Mouse (Mus musculus): ENCODE measurements around the gene Lrsam1. TPM values are rescaled to one million over a fixed set of nuclear protein-coding genes. Genes with fewer than 3 reads are reported as not detected.

The Lrsam1 gene
- total RNA-seq, 2 experiments from 2014 or later = 20.0 to 22.0 TPM

DNA sequence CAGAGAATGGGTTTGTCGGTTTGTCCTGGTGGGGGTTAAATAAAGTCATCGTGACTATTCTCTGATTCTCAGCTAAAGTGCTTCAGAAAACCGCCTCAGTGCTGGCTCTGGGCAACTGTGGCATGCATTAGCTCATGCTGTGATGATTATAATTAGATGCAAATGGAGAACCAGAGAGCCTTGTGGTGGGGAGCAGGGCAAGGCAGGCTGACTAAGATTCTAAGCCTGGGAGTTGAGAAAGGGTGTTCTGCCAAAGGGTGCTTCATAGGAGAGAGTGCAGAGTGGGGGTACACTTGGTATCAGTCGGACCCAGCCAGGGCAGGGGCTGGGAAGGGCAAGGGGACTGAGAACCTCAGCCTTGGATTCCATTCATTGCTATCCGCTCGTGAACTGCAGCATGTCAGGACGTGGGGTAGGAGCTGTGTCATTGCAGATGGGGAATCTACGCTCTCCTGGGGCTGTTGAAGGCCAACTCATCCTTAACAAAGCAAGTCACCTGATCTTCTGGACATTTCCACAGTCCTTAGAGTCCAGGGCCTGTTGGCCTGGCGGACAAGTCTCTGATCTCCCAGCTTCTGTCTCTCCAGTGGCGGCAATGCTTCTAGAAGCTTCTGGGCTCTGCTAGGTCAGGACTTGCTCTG, 64.8 kb downstream of the Lrsam1 start:
- DNase-seq (ENCODE audit: low spot score in 2 of 2) = no peak

DNA sequence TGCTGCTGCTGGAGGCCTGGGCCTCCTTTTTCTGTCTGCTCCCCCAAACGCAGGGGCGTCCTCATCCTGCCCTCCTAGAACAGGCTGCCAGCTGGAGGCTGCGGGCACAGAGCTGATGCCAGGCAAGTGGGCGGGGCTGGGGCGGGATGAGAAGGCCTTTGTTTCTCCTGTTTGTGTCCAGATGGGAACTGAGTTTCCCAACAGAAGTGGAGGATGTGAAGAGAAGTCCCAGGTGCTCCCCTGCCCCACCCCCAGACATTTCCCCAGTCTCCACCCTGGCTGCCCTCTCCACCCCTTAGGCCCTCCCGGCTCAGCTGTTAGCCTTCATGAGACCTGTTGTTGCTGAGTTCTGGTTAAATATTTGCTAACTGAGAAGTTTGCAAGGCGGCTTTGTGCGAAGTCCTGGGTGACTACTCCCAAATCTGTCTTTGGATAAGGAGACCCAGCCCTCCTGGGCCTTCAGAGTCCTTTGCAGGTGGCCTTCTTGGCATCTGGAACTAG, 65.8 kb downstream of the Lrsam1 start:
- no peak for DNase-seq (ENCODE audit: low spot score in 2 of 2)

DNA sequence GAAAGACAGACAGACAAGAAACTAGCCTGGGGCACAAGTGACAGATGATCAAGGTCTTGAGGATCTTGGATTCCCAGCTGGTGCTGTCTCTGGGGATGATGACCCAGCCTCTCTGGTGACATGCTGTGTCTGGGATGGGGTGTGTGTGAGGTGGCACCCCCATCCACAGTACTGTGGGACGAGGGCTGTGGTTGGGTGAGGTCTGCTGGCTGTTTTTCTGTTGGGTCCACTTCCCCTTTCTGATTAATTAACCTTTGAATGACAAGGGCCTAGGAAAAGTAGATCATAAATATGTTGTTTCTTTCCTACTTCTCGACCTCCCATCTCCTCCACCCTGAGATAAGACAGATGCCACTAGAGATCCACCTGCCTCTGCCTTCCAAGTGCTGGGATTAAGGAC, 67.3 kb downstream of the Lrsam1 start:
- no peak for DNase-seq (ENCODE audit: low spot score in 2 of 2)

DNA sequence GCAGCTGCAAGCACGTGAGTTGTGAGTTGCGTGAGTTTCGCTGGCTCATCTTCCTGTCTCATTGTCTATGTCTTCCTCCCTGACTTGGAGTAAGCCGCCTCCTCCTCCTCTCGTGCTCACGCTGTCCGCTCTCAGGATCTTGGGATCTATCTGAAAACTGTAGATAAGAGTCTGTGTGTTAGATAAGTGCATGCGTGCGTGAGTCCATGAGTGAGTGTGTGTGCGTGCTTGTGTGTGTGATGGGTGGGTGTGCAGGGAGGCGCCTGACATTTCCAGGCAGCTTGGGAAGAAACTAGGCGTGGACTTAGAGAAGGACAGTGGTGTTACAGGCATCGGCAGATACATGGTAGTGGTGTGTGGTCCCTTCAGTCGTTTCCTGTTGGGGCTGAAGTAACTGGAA, 68.9 kb downstream of the Lrsam1 start:
- DNase-seq (ENCODE audit: low spot score in 2 of 2) = no peak

DNA sequence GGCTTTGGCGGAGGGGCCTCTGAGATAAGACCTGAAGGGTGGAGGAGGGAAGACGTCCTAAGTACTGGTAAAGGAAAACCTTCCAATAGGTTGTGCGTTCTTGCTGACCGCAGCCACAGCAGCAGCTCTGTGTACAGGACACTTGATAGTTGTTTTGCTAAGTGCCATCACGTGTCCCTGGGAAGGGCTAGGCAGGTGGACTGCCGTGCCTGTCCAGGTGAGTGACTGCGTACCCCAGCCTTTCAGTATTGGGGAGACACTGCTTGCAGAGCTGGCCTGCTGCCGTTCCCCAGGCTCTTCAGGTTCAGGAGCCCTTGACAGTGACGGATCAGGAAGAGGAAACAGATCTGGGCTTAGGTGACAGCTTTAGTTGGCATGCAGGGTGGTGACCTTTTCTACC, 70.1 kb downstream of the Lrsam1 start:
- no peak for DNase-seq (ENCODE audit: low spot score in 2 of 2)

DNA sequence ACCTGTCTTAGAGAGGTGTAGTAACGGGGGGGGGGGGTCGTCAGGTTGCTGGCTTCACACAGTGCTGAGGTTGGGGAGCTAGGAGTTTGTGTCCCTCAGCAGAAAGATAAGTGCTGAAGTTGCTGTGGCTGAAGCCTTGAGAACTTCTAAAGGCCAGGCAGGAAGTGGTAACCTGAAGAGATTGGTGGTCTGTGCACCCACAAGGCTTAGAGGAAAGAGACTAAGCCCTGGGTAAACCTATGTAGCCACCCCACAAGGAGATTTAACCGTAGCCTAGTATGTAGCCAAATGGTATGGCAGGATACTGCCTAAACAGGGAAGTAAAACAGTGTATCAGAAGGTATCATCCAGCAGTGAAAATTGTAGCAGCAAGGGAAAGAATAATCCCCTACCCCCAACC, 71.1 kb downstream of the Lrsam1 start:
- DNase-seq (ENCODE audit: low spot score in 2 of 2) = no peak

DNA sequence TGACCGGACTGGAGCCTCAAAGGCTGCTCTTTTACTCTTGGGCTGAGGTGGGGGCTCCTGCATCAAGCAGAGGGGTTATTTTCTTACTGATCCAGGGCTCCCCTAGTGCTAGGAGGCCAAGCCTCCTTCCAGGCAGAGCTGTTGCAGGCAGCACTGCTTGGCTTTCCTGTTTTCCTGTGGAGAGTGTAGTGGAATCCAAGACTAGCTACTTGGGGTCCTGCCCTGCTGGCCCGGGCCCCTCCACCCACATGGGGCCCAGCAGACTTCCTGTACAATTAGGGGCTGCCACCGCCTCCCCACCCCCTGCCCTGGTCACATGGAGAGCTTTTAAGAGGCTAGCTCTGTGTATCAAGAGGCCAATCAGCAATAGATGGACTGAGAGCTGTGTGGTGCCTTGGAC, 72.9 kb downstream of the Lrsam1 start:
- DNase-seq (ENCODE audit: low spot score in 2 of 2) = no peak

DNA sequence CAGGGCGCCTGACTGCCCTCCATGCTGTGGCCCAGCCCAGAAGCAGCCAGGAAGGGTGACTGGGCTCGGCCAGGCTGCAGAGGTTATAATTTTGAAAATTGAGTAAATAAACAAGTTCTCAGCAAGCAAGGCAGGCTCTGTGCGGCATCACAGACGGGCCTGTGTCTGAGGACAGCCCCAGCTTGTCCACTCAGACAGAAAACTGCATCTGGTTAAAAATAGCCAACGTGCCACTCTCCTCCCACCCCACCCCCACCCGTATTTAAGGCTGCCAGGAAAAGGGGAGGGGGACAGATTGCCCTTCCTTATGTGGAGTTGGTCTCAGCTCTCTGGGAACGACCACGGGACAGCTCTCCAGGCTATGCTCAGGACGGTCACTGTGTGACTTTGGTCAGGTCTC, 73.4 kb downstream of the Lrsam1 start:
- no peak for DNase-seq (ENCODE audit: low spot score in 2 of 2)

DNA sequence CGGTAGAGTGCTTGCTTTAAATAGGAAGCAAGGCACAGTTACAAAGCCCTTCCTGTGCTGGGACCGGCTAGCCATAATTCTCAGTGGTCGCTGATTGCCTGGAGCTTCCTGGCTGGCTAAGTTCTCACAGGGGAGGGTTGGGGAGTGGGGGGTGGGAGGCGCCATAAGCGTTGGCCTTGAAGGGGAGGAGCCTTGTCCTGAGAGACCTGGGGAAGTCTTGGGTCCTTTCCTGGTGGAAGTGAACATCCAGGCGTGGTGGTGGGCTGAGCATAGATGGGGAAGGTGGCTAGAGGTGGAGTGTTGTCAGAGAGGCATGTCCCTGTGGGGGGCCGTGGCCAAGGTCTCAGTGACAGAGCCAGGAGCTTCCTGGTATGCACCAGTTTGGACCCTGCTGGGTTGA, 76.7 kb downstream of the Lrsam1 start:
- no peak for DNase-seq (ENCODE audit: low spot score in 2 of 2)

DNA sequence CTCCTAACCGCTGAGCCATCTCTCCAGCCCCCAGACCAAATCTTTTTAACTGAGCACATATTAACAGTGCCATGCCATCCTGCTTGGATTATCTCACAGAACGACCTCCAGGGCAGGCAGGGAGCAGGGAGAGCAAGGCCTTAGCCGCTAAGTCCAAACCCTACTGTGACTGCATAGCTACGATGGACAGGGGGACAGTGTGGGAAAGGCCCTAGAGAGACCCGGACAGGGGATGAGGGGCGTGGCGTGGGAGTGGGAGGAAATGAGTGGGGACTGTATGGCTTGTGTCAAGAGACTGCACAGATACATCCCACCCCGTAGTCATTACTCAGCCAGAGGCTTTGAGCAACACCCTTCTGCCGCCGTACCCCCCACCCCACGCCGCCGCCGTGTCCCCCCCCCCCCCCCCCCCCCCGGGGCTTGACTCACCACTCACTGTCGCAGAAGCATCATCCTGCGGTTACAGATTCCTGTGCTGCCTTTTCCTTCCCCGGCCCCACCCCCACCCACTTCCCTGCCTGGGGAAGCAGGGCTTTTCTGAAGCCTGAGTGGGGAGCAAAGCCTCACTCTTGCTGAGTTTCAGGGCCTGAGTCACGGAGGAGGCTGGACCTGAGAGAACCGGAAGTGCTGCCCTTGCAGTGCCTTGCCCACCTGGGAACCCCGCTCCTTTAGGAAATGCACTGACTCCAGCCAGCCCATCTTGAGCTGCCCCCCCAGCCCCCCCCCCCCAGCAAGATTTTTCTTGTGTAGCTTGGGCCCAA, 79.0 kb downstream of the Lrsam1 start:
- DNase-seq (ENCODE audit: low spot score in 2 of 2) = no peak

DNA sequence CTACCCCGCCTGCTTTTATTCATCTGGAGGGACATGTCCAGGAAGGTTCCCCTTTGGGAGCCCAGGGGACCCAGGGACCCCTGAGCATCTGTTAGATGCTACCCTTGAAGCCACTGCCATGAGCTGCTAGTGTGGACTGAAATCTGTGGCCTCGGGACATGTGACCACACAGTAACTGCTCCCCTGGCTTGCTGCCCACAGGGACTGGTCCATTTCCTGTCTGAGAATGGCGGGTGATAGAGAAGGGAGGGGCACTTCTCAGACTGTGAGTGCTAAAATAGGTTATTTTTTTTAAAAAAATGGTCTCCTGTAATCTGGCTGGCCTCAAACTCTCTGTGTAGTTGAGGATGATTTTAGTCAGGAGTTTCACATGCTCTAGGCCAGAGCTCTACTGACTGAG, 79.7 kb downstream of the Lrsam1 start:
- peak; percentile 53 to 73 for DNase-seq (ENCODE audit: low spot score in 2 of 2)

DNA sequence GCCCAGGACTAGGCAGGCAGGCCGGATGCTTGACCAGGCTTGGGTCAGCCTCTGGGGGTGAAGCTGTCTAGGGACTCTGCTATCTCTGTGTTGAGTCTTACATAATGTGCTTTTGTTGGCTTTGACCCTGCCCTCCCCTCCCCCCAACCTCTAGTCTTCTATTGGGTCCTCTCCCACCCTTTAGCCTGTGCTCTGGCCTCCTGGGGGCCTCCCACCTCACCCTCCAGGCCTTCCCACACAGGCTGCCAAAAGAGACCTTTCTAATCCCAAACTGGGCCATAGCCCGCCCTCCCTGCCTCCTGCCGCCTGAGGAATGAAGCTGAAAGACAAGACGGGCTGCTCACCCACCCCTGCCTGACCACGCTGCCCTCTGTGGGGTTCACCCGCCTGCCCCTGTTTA, 80.4 kb downstream of the Lrsam1 start:
- DNase-seq (ENCODE audit: low spot score in 2 of 2) = no peak

DNA sequence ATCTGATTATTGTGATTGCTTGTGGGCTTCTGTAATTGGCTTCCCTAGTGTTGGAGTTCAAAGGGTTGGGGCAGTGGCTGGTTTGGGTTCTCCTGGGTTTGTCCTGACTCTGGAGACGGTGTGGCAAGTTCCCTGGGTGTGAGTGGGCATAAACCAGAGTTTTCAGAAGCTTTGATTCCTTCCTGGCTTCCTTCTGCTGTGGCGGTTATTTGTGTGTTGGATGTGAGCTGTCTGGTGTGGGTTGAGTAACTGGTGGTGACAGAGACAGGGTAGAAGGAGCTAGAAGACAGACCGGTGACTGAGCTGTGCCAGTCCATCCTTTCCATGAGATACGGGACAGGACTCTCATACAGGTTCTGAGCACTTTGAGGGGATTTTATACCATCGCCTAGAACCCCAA, 81.8 kb downstream of the Lrsam1 start:
- DNase-seq (ENCODE audit: low spot score in 2 of 2) = no peak

DNA sequence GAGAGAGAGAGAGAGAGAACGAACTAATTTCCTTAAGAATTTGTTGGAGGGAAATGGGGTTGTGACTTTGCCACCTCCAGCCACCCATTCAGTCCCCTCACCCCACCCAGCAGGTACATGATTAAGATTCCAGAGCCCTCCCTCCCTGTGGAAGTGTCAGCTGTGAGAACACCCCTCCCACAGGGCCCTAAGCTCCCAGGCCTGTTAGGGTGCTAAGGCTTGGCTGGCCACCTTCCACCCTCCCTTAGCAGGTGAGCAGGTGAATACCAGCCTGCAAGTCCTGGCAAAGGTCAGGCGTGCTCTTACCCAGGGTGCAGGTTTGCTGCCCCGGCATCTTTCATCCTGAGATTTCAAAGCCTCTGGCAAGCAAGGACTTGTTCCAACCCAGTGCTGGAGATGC, 83.0 kb downstream of the Lrsam1 start:
- no peak for DNase-seq (ENCODE audit: low spot score in 2 of 2)

DNA sequence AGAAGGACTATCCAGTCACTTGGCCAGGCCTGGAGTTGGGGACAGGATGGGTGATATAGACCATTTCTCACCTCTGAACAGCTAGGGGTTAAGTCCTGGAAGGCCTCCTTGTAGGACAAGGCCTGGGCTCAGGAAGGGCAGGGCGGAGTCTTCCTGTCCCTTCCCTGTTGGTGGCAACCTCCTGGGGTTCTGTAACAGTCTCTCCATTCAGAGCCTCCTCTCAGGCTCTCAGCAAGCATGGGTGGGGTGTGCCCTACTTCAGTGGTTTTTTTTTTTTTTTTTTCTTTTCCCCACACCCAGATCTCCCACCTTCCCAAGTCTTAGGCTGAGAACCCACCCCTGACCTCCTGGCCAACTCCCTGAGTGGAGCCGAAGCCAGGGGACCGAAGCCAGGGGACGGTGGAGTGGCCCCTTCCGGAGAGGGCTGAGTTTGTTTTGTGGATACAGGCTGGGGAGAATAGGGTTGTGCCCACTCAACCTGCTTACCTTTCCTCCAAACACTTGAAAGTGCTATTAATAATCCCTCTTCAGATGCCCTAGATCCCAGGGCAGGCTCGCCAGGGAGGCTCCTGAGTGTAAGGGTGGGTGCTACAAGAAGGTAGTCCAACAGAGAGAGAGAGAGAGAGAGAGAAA, 83.5 kb downstream of the Lrsam1 start:
- DNase-seq (ENCODE audit: low spot score in 2 of 2) = no peak

DNA sequence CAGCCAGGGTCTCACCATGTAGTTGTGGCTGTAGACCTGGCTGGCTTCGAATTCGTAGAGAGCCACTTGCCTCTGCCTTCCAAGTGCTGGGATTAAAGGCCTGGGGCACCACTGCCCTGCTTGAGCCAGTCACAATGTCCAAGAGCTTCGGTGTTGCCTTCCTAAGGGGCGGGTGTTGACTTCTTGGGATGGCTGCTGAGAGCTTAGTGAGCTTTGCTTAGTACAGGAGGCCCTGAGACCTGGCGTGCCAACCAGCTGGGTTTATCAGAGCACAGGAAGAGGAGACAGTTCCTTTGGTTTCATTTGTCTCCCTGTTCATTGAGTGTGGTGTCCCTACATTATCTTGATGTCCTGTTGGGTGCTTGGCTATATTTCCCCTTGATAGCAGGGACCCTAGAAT, 84.1 kb downstream of the Lrsam1 start:
- no peak for DNase-seq (ENCODE audit: low spot score in 2 of 2)

DNA sequence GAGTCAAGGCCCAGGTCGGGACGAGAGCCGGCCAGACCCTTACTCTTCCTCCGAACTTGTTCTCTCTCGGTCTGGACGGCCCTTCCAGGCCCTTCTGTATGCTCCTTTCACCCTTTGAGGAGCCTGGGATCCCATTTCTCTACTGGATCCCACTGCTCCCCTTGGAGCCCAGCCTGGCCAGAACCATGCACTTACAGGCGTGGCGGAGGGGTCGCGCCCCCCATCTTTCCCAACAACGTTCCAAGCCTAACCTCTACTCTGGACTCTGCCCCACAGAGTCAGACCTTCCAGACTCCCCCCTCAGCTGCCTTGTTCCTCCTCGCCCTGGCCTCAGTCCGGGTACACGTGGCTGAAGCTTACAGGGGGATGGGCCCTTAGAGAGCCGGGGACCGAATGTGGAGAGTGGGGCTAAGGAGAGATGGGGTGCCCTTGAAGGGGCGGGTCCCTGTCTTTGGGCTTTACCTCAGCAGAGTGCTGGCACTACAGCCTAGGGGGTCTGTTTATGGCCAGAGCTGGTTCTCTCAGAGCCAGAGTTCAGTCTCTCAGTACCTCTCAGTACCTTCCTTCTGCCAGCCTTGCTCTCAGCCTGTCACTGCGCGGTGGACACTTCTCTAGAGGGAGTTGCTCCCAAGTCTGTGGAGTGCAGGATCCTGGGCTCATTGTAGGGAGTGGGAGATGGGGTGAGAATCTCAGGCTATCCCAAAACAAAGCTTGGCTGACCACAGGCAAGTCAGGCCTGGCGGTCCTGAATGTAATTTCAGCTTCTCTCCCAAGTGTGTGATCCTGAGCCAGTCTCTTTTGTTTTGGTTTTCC, 84.7 kb downstream of the Lrsam1 start:
- no peak for DNase-seq (ENCODE audit: low spot score in 2 of 2)

DNA sequence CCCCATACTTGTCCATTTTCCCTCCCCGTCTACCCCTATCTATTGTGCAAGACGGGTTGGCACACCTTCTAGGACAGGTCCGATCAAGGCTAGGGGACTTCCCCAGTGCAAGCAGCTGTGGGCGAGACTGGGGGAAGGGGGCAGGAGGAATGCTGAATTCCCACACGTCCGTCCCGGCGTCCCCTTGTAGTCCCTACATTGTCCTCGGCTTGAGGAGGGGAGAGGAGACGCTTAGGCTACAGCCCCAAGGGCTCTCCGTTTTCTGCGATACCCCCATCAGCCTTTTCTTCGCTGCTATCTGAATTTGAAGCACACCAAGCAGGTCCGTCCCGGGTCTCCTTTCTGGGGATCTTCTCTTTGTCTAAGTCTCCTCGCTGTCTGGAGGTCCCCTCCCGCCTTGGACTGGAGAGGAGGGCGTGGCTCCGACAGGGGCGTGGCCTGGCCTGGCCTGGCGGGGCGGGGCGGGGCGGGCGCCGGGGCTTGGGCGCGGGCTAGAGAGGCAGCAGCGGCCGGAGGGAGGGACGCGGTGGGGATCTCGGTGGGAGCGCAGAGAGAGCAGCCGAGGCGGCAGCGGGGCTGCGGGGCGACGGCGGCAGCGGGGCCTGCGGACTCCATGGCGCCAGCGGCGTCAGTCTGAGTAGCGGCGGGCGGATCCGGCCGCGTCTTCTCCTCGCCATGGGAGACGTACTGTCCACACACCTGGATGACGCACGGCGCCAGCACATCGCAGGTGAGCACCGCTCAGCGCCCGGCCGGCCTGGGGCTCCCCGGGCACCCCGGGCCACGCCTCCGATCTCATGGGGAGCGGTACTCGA, 85.5 kb downstream of the Lrsam1 start, which contains the start of gene Fam129b:
Fam129b (plus strand) TSS at position 440 of the 815 bp plus-strand sequence.
- DNase-seq (ENCODE audit: low spot score in 2 of 2) = peak; percentile 82 to 89
